Mouse (Mus musculus) hindbrain, embryonic 11.5 days (tissue): Measurements from ENCODE around the gene Iqcj. TPM values are rescaled to one million over a fixed set of nuclear protein-coding genes. Genes with fewer than 3 reads are reported as not detected.

Experiments
- ATAC-seq: fragments of 200-750 bp; cut with Nextera tagmentation; 2 replicates; pipeline ENCODE4 v1.8.0; 2017; ENCODE audit warnings: mild to moderate bottlenecking, moderate TSS enrichment, moderate library complexity; ENCODE audit not compliant: low FRiP score
- DNase-seq: peaks from one replicate; pipeline ENCODE4 v3.0.0-alpha.2; 2015; ENCODE audit warnings: low spot score
- H3K27ac ChIP-seq: fragments of 300-500 bp; sonication (generic); 2 replicates; pipeline ENCODE4 v1.5.1; 2014; ENCODE audit warnings: mild to moderate bottlenecking, low read depth, low read length
- H3K27me3 ChIP-seq: fragments of 300-500 bp; sonication (generic); 2 replicates; pipeline ENCODE4 v1.6.1; 2014; ENCODE audit warnings: mild to moderate bottlenecking, low read length, moderate library complexity, mixed read lengths; ENCODE audit not compliant: control insufficient read depth, insufficient read depth
- H3K36me3 ChIP-seq: fragments of 300-500 bp; sonication (generic); 2 replicates; pipeline ENCODE4 v1.6.1; 2014; ENCODE audit warnings: mild to moderate bottlenecking, low read length, moderate library complexity, mixed read lengths; ENCODE audit not compliant: control insufficient read depth, insufficient read depth
- H3K4me1 ChIP-seq: fragments of 300-500 bp; sonication (generic); replicated peaks from 2 replicates; pipeline ENCODE4 v1.6.1; 2014; ENCODE audit warnings: low read length, mixed read lengths; ENCODE audit not compliant: control insufficient read depth, insufficient read depth
- H3K4me2 ChIP-seq: fragments of 300-500 bp; sonication (generic); replicated peaks from 2 replicates; pipeline ENCODE4 v1.6.1; 2014; ENCODE audit warnings: mild to moderate bottlenecking, low read depth, low read length
- H3K4me3 ChIP-seq: fragments of 300-500 bp; sonication (generic); 2 replicates; pipeline ENCODE4 v1.5.1; 2014; ENCODE audit warnings: low read depth, low read length
- H3K9ac ChIP-seq: fragments of 300-500 bp; sonication (generic); 2 replicates; pipeline ENCODE4 v1.6.1; 2014; ENCODE audit warnings: low read depth, low read length
- H3K9me3 ChIP-seq: fragments of 300-500 bp; sonication (generic); 2 replicates; pipeline ENCODE4 v1.6.1; 2016; ENCODE audit warnings: low read length; ENCODE audit not compliant: control insufficient read depth
- WGBS: fragments of 180-500 bp; shearing (Covaris S2); extraction: QIAGEN DNeasy Blood & Tissue Kit; methylation state at CpG from one replicate; pipeline ENCODE4 v1.1.7; 2014; 5-methylcytosine and 5-hydroxymethylcytosine counted together
- polyA plus RNA-seq: library from polyadenylated mRNA; unstranded; fragments of >200 nt; fragmentation: Nextera tagmentation; extraction: Ambion mirVana; gene quantifications from 2 replicates; pipeline ENCODE4 v1.2.1, GENCODE M21; 2014

The Iqcj gene
- polyA plus RNA-seq, 1 experiment from 2014 or later, result not detected

DNA sequence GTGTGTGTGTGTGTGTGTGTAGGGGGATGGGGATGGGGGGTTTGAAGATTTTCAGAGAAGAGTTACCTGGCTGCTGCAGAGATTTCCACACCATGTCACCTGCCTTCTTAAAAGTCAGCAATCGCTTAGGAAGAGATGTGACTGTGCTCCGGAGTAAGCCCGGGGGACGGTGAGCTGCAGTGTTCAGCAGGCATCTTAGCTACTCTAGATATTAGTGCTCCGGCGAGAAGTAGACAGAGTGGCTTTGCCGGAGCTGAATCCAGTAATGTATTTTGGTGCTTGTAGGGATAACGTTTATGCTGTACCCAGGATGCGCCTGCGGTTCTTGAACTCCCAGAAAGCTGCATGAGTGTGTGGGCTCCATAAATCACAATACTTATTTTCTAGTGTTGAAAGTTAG is 748 bp downstream of the Iqcj start:
- no peak for DNase-seq
- H3K4me2 ChIP-seq, result no peak overlapping the region

DNA sequence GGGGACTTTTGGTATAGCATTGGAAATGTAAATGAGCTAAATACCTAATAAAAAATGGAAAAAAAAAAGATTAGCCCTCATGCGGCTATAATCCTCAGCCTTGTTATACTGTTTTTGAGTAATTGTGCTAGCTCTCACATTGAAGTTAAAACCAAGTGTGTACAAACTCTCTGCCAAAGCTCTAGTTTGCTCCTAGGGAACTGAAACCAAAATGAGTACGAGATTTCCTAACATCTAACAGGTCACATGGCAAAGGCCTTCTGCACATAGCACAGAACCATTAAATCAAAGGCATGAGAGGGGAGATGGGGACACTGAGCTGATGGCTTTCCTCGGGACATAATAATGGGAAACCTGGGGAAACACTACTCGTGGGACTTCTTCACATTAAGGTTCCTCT is 10.5 kb downstream of the Iqcj start:
- H3K9me3 ChIP-seq, result no peaks in the 10 kb centered on the region
- H3K4me2 ChIP-seq, result no peak overlapping the region
- H3K4me3 ChIP-seq, result no peak overlapping the region
- H3K27ac ChIP-seq, result no peak overlapping the region
- H3K4me1 ChIP-seq, result no peaks in the 10 kb centered on the region
- H3K27me3 ChIP-seq, result no peaks in the 10 kb centered on the region
- ATAC-seq (no peak), DNase-seq (no peak)
- 81% methylated on average over 4 of the region's 4 CpGs for WGBS
- H3K36me3 ChIP-seq, result no peaks in the 10 kb centered on the region
- no peak overlapping the region for H3K9ac ChIP-seq

More for the DNA sequence above, 748 bp downstream of the Iqcj start:
- Histone ChIP-seq H3K27me3 (no peaks in the 10 kb centered on the region), H3K27ac (no peak overlapping the region), H3K4me3 (no peak overlapping the region), H3K36me3 (no peaks in the 10 kb centered on the region), H3K9ac (no peak overlapping the region), H3K4me1 (no peaks in the 10 kb centered on the region), H3K9me3 (no peaks in the 10 kb centered on the region)
- WGBS, result 87% methylated on average over 10 of the region's 10 CpGs
- ATAC-seq, result no peak

DNA sequence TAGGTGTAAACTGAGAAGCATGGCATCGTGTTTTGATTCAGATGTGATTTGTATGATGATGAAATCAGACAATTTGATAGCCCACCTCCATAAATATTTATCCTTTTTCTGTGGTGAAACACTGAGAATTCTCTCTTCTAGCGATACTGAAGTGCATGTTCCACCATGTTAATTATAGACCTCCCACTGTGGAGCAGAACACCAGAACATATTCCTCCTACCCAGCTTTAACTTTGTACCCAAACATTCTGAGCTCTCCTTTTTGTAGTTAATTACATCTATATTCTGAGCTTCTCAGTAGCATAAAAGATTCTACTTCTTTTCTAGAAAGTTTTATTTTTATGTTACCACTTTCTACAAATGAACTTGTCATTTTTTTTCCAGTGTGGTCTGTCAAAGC is 16.6 kb downstream of the Iqcj start:
- ATAC-seq, result no peak
- no peaks in the 10 kb centered on the region for H3K27me3 ChIP-seq
- 81% methylated on average over 2 of the region's 2 CpGs for WGBS

DNA sequence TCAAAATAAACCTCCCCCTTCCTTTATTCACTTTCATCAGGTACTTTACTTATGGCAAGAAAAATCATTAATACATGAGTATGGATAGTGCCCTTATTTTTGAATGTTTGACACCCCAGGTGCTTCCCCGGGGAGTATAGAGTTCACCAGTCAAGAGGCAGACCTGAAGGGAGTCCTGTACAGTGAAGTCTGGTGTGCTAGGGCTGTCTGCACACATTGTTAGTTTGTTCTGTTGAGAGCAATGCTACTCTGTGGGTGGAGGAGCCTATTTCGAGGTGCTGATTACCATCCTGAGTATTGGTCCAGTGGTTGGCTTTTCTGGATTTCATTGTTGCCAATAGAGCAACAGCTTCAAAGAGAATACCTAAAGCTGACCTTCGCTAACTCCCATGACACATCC is 26.1 kb downstream of the Iqcj start:
- Histone ChIP-seq H3K27me3 (no peaks in the 10 kb centered on the region), H3K4me3 (no peak overlapping the region), H3K4me1 (no peaks in the 10 kb centered on the region), H3K27ac (no peak overlapping the region), H3K9me3 (no peaks in the 10 kb centered on the region), H3K9ac (no peak overlapping the region), H3K36me3 (no peaks in the 10 kb centered on the region), H3K4me2 (no peak overlapping the region)
- ATAC-seq (no peak), DNase-seq (no peak)
- WGBS, result 89% methylated on average over 3 of the region's 3 CpGs

More for the DNA sequence above, 16.6 kb downstream of the Iqcj start:
- H3K4me3 ChIP-seq, result no peak overlapping the region
- no peak overlapping the region for H3K9ac ChIP-seq
- H3K27ac ChIP-seq, result no peak overlapping the region
- no peak for DNase-seq
- H3K36me3 ChIP-seq, result no peaks in the 10 kb centered on the region
- no peaks in the 10 kb centered on the region for H3K9me3 ChIP-seq
- no peaks in the 10 kb centered on the region for H3K4me1 ChIP-seq
- H3K4me2 ChIP-seq, result no peak overlapping the region

DNA sequence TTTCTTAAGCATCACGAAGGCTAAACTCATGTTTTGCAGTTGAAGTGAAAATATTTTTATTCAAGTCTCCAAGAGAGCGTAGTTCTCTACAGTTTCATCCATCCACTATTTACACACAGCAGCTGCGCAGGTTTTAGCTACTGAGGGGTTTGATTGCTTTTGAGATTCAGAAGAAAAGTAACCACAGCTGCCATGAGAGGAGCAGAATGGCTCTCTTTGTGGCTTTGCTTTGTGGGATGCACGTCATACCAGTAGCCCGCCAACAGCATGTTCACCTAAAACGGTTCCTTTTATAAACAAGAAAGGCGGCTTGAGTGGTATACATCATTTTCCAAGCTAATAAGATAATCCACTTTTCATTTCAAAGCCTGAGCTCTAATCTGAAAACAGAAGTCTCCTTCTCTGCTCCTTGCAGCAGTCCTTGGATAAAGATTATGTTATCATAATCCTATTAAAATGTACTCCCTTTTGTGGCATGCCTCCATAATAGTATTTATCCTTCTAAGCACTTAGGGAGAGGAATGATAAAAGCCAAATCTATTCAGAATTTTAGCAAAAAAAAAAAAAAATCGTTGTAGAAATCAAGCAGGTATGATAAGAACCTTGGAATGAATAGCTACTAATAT is 26.7 kb downstream of the Iqcj start:
- Histone ChIP-seq H3K9ac (no peak overlapping the region), H3K4me1 (no peaks in the 10 kb centered on the region), H3K27ac (no peak overlapping the region), H3K4me3 (no peak overlapping the region), H3K4me2 (no peak overlapping the region), H3K27me3 (no peaks in the 10 kb centered on the region), H3K36me3 (no peaks in the 10 kb centered on the region), H3K9me3 (no peaks in the 10 kb centered on the region)
- WGBS, result 81% methylated on average over 8 of the region's 8 CpGs
- DNase-seq (no peak), ATAC-seq (no peak)

DNA sequence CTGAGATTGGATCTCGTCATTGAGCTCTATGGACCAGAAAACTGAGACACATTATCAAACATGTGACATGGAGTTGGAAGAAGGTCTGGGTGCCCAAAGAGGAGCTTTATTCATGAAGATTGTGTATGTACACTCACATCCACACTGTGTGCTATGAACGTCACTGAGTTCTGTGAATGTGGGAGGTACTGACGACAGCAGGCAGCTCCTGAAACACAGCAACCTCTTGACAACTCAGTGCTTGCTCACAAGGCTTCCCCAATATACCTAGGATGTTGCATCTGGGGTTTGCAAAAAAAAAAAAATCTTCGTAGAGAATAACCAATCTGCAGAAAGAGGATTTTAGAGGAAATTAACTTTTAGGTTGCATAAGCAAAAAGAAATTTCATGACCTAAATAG is 31.1 kb downstream of the Iqcj start:
- no peak overlapping the region for H3K9ac ChIP-seq
- H3K4me2 ChIP-seq, result no peak overlapping the region
- H3K9me3 ChIP-seq, result no peaks in the 10 kb centered on the region
- no peak overlapping the region for H3K27ac ChIP-seq
- WGBS, result 86% methylated on average over 4 of the region's 4 CpGs
- no peaks in the 10 kb centered on the region for H3K27me3 ChIP-seq
- no peaks in the 10 kb centered on the region for H3K4me1 ChIP-seq
- DNase-seq (no peak), ATAC-seq (no peak)
- H3K36me3 ChIP-seq, result no peaks in the 10 kb centered on the region
- H3K4me3 ChIP-seq, result no peak overlapping the region

DNA sequence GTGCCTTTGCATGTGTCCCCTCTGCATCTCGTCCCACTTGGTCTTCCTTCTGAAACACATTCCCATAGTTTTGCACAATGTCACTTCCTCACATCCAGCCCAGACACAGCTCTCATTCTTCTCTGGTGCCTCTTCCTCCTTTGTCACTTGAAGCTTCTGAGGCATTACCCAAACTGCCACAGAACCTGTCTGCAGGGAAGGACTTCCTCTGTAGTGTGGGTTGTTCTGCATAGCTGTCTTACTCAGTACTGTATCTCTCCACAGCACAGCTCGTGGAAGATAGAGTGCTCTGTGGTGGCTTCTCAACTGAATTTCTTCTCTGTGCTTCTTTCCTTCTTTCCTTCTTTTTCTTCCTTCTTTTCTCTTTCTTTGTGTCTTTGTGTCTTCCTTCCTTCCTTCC is 33.4 kb downstream of the Iqcj start:
- DNase-seq, result no peak
- H3K4me2 ChIP-seq, result no peak overlapping the region
- no peak for ATAC-seq
- H3K4me1 ChIP-seq, result no peaks in the 10 kb centered on the region
- no peaks in the 10 kb centered on the region for H3K9me3 ChIP-seq
- H3K27me3 ChIP-seq, result no peaks in the 10 kb centered on the region
- no peak overlapping the region for H3K9ac ChIP-seq
- H3K4me3 ChIP-seq, result no peak overlapping the region
- no peaks in the 10 kb centered on the region for H3K36me3 ChIP-seq
- 84% methylated on average over 2 of the region's 2 CpGs for WGBS
- H3K27ac ChIP-seq, result no peak overlapping the region

DNA sequence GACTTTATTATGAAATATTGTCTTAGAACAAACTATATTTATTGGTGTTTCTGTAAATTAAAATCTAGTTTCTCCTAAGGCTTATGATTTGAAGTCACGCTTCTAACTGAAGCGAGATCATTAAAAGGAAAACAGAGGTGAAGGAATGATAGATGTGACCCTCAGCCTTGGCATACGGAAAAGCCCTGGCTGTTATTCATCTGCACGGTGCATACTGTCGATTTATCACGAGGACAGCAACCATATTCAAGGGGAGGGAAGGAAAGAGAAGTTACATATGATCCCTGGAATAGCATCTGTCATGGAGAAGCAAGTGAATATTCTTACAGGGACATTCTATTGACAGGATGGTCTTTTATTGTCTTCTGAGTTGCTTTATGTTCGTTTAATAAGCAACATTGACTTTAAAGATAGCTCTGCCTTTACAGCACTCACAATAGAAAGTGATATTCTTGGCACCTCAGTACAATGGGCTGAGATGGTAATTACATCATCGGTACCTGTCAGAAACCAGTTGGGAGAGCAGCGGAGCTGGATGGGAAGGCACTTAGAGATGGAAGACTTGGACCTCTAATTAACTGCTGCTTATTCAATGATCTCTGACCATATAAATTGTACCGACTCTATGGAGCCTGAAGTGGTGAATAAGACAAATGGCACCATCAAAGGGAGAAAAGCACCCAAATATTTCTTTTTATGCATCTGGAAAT is 38.6 kb downstream of the Iqcj start:
- no peak overlapping the region for H3K4me2 ChIP-seq
- no peak overlapping the region for H3K4me3 ChIP-seq
- 82% methylated on average over 10 of the region's 10 CpGs for WGBS
- H3K36me3 ChIP-seq, result no peaks in the 10 kb centered on the region
- H3K9me3 ChIP-seq, result no peaks in the 10 kb centered on the region
- H3K27ac ChIP-seq, result no peak overlapping the region
- no peak overlapping the region for H3K9ac ChIP-seq
- no peaks in the 10 kb centered on the region for H3K4me1 ChIP-seq
- ATAC-seq (no peak), DNase-seq (no peak)
- no peaks in the 10 kb centered on the region for H3K27me3 ChIP-seq

DNA sequence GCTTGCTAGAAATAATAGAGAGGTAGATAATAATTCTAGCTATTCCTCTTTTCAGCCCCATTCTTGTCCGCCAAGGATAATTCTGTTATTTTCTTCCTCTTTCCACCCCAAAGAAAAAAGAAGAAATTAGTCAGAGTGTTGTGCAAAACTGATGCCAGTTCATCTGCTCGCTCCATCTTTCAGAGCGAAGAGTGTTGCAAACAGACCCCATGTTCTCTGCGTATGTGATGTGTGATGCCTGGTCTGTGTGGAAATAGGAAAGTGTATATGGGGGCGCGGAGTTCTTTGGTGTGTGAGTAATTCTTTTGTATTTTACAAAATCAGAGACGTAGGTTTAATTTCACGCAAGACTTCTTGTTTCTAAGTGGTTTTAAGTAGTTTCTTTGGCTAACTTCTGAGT is 39.2 kb downstream of the Iqcj start:
- ATAC-seq (no peak), DNase-seq (no peak)
- H3K27me3 ChIP-seq, result no peaks in the 10 kb centered on the region
- H3K9me3 ChIP-seq, result no peaks in the 10 kb centered on the region
- H3K4me1 ChIP-seq, result no peaks in the 10 kb centered on the region
- H3K4me2 ChIP-seq, result no peak overlapping the region
- H3K4me3 ChIP-seq, result no peak overlapping the region
- 89% methylated on average over 8 of the region's 8 CpGs for whole genome bisulfite sequencing
- H3K36me3 ChIP-seq, result no peaks in the 10 kb centered on the region
- H3K9ac ChIP-seq, result no peak overlapping the region
- H3K27ac ChIP-seq, result no peak overlapping the region
